Mouse (Mus musculus): Measurements from ENCODE around the gene Pmf1.
A peak's percentile ranks its signal among the peaks of the same experiment; 100 is the strongest.
"Not testable (repeated sequence)": the region's sequence is repeated elsewhere in the genome, so short reads cannot be mapped to it uniquely, and the experiment has no call there.

Gene Pmf1

GRCm38 (mm10) chr3:88437454-88437853, 27.3 kb upstream of the Pmf1 start:
- no peak for DNase-seq (ENCODE audit: low spot score in 2 of 2)

- peak in 1 of 2 experiments; percentile 62 for DNase-seq (ENCODE audit: low spot score in 2 of 2)
Measured at GRCm38 (mm10) chr3:88436395-88437201, 26.5 kb upstream of the Pmf1 start.

DNA sequence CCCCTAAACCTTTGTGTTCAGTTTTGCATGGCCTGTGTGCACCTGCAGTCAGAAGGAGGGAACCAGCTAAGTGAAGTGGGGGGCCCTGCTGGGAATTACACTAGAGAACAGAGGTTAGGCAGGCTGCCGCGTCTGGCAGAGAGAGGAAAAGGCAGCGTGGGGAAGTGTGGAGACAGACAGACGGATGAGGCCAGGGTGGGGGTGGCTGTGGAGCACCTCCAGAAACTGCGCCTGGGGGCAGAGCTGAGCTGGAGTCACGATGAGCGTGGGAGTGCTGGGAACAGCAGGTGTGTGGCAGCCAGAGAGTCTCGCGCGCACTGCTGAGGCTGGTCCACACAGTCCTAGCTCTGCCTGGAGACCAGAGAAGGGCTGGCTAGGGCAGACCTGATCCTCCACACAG, 25.4 kb upstream of the Pmf1 start:
- no peak for DNase-seq (ENCODE audit: low spot score in 2 of 2)

DNA sequence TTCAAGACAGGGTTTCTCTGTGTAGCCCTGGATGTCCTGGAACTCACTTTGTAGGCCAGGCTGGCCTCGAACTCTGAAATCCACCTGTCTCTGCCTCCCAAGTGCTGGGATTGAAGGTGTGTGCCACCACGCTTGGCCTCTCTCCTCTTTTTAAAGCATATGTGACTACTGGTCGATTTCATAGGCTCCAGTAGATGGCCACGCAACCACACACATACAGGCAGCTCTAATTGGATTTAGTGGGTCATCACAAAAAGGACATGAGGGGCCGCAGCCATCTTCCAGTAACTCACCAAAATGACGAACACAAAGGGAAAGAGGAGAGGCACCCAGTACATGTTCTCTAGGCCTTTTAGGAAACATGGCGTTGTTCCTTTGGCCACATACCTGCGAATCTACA, 18.5 kb upstream of the Pmf1 start:
- DNase-seq (ENCODE audit: low spot score in 2 of 2): not testable (repeated sequence)

DNA sequence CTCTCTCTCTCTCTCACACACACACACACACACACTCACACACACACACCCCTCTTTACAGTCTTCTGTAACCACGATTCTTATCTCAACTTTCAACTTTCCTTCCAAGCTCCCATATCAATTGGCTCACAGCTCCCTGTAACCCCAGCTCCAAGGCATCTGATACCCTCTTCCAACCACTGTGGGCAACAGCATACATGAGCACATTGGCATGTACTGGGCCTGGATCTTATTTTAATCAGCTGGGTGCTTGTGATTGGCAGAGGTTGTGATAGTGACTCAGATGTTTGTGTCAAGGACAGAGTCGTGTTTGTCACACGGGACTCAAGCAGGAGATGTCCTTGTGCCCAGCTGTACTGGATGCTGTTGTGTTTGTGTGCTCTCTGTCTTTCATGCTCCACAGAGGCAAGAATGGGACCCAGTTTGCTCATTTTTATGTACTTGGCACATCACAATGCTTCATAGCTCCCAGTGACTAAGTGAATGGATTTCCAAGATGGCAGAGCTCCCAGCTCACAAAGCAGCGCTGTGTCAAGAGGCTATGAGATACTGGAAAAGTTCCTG, 17.3 kb upstream of the Pmf1 start:
- no peak for DNase-seq (ENCODE audit: low spot score in 2 of 2)

DNA sequence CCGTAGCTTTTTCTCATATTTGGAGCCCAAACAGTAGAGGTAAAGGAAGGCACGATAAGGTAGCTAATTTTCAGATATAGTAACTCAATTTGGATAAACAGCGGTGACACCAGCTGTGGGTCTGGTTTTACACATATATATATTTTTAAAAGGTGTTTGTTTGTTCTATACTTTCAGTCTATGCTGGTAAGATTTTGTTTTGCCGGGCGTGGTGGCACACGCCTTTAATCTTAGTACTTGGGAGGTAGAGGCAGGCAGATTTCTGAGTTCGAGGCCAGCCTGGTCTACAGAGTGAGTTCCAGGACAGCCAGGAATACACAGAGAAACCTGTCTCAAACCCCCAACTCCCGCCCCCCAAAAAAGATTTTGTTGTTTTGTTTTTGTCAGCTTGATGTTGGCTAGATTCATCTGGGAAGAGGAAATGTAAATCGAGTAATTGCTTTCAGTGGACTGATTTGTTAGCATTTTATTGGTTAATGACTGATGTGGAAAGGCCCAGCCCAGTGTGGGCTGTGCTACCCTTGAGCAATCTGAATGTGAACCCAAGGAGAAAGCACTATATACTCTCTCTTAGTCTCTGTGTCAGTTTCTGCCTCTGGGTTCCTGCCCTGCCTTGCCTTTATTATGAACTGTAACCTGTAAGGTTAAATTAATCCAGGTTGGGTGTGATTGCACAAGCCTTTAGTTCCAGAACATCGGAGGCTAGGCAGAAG, 15.7 kb upstream of the Pmf1 start:
- DNase-seq (ENCODE audit: low spot score in 2 of 2): no peak

- DNase-seq (ENCODE audit: low spot score in 2 of 2): no peak
Measured at GRCm38 (mm10) chr3:88425330-88425689, 15.2 kb upstream of the Pmf1 start.

DNA sequence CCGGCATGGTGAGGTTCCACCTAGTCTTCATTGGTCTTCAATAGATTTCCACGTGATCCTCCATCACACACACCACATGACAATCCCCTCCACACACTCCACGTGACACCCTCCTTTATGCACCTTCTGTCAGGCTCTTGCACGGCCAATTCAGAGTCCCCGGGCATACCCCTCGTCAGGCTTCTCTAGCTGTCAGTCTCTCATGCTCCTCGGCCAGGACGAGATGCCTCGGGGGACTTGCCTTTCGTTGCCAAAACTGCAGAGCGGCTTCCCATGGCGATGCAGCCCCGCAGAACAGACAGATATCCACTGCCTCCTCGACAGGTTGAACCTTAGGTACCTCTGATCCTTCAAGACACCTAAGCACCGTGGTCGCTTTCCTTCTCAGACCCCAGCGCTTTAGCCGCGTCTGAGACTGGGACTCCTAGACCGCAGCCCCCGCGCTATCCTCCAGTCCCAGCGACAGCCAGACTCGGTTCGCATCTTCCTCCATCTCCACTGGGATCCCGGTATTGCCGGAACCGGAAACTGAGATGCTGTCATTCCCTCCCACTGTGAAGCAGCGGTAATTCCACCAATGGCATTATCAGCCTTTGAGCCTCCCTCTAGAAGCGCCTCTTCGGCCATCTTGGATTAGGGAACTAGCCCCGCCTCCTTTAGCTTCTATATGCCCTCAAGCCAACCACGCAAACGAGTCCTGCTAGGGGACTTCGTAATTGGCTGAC, 14.6 kb upstream of the Pmf1 start, which contains the start of gene Slc25a44:
TSS of gene Slc25a44 (minus strand) at position 535 of the 725 bp plus-strand sequence.
- DNase-seq (ENCODE audit: low spot score in 2 of 2): peak; percentile 76 to 92

DNA sequence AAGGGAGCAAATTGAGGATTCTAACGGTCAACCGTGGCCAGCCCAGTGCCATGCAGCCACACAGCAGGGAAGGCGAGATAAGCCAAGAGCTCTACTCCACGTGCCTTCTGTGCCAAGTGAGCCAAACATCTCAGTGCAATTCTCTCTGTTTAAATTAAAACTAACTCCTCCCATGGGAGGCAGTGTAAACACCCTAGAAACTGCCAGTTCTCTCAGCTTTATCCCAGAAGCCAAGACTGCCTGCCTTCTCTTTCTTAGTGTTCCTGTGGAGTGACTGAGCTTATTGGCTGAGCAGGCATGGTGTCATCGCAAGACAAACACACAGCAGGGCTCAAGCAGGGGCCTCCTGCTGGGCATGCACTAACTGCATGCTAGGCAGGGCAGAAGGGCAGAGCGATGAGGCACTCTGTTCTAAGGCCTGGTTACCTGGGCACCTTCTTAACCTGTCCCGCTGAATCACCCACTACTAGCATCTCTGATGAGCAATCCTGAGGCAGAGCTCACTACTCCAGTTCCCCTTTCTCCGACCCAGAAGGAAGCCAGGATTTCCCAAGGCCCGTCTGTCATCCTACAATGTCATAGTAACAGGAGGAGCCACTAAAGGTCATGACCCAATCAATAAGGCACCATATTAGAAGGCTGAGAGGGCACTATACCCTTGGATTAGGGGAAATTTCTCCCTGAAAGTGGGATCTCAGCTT, 12.0 kb upstream of the Pmf1 start:
- DNase-seq (ENCODE audit: low spot score in 2 of 2): no peak

DNA sequence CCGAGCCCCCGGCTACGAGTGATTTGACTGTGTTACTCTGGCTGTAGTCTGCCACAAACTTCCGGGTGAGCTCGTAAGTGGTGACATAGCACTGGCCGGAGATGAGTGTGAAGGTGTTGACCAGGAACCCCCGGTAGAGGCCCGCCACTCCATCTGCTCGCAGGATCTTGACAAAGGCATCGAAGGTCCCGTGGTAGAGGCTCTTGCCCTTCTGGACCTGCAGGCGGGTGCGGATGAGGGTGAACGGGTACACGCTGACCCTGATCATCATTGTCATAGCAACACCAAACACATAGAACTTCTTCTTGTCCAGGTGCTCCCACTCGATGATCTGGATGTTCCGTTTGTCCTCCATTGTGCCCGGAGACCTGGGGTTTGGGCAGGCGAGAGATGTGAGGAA, 10.6 kb upstream of the Pmf1 start:
- DNase-seq (ENCODE audit: low spot score in 2 of 2): no peak

- no peak for DNase-seq (ENCODE audit: low spot score in 2 of 2)
Measured at GRCm38 (mm10) chr3:88418016-88418415, 7.9 kb upstream of the Pmf1 start.

DNA sequence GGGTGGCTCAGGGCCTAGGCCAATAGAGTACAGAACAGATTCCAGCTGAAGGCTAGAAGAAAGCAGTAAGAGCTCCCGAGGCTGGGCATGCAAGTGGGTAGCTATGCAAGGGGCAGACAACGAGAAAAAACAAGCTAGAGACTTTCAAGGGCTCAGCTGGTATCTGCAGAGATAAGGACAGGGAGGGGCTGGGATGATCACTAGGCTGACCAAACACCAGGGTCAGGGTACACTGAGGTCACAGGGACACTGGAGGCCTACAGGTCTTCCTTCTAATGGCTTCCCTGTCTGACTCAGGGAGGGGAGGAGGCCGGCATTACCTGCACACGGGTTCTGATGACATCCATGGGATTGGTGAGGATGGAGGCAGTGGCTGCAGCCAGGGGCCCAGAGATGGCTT, 5.5 kb upstream of the Pmf1 start:
- DNase-seq (ENCODE audit: low spot score in 2 of 2): no peak

- no peak for DNase-seq (ENCODE audit: low spot score in 2 of 2)
Measured at GRCm38 (mm10) chr3:88412636-88413035, 2.5 kb upstream of the Pmf1 start.

DNA sequence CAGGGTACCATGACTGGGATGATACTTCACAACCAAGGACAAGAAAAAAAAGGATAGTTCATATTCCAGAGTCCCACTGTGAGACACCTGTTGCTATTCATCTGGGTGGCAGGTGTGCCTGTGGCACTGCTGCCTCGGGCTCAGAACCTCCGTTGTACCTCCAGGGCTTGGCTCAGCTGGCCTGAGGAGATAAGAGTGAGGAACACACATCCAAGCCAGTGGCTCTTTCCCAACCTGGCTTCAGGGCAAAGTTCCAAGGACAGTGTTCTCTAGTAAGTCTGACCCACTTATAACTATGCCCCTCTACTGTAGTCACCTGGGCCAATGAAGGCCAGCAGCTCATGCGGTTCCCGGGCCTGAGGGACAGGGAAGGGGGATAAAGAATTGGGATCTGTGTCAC, 1.6 kb upstream of the Pmf1 start:
- no peak for DNase-seq (ENCODE audit: low spot score in 2 of 2)

DNA sequence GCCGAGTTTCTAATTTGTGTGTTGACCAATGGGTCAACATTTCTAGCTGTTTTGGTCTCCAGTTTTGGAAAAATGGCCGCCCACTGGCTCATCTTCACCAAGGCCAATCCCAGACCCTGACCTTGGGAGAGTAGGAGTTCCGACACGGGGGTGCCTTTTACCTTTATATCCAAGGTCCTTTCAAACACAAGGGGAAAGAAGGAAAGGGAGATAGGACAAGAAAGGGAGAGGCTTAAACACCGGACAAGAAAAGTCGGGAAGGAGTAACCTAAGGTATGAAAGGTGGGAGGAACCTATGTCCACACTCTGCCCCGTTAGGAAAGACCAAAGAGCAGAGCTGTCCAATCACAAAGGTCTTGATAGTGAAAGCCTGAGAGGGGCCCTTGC, 507 bp upstream of the Pmf1 start:
- no peak for DNase-seq (ENCODE audit: low spot score in 2 of 2)

GRCm38 (mm10) chr3:88408953-88409352, 1.2 kb downstream of the Pmf1 start:
- DNase-seq (ENCODE audit: low spot score in 2 of 2): no peak

DNA sequence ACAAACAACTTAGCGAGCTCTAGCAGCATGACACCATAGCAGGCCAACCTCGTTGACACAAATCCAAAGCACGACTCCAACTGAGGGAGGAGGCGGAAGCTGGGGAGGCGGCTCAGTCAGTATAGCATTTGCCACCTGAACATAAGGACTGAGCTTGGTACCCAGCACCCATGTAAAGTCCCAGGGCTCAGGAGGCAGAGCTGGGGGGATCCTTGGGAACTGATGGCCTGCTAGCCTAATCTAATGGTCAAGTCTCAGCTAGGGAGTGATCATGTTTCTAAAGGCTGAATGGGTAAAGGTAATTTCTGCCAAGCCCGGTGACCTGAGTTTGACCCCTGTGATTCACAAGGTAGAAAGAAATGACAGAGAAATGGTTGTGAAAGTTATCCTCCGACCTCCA, 2.6 kb downstream of the Pmf1 start:
- no peak for DNase-seq (ENCODE audit: low spot score in 2 of 2)

DNA sequence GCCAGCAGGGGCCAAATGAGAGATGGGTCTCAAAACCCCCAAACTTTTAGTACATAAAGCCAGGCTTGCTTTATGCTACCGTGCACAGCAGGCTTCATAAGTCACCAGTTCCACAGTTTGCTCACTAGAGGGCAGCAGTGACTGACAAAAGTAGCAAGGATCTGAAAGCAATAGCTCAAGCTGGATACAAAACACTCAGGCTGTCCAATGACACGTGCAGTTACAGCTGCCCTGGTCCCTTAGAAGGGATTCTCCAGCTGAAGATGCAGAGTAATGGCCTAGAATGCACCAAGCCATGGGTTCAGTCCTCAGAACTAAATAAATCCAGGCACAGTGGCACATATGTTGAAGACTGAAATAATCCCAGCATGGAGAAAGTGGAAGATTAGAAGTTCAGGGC, 3.0 kb downstream of the Pmf1 start:
- DNase-seq (ENCODE audit: low spot score in 2 of 2): peak; percentile 33 to 58

- DNase-seq (ENCODE audit: low spot score in 2 of 2): no peak
Measured at GRCm38 (mm10) chr3:88403522-88404230, 6.5 kb downstream of the Pmf1 start.

DNA sequence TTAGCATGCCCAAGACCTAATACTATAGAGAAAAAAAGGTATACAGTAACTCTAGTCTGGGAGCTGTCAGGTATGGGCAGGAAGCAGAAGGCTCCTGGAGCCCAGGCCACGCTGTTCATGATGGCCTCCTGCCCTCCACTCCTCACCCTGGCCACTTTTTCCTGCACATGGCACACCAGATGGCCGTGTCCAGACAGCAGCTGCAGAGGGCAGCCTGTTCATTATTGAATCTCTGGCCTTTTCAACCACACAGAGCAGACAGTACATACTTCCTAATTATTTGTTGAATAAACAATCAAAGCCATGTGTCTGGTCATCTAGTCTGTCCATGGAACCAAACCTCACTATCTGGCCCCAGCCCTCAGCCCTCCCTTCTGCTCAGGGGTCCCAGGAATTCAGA, 11.5 kb downstream of the Pmf1 start:
- peak in 1 of 2 experiments; percentile 33 for DNase-seq (ENCODE audit: low spot score in 2 of 2)

GRCm38 (mm10) chr3:88395742-88396141, 14.4 kb downstream of the Pmf1 start:
- DNase-seq (ENCODE audit: low spot score in 2 of 2): no peak

Measured in cerebellum, postnatal 4 days (tissue).